Mouse (Mus musculus) retina, embryonic 14.5 days (tissue): Measurements from ENCODE around the gene Ms4a1.
"Not testable (repeated sequence)": the region's sequence is repeated elsewhere in the genome, so short reads cannot be mapped to it uniquely, and the experiment has no call there.

ENCODE experiments used
- DNase-seq: peaks from one replicate; pipeline ENCODE4 v3.0.0-alpha.2; 2015; ENCODE audit warnings: low spot score

The Ms4a1 gene

DNA sequence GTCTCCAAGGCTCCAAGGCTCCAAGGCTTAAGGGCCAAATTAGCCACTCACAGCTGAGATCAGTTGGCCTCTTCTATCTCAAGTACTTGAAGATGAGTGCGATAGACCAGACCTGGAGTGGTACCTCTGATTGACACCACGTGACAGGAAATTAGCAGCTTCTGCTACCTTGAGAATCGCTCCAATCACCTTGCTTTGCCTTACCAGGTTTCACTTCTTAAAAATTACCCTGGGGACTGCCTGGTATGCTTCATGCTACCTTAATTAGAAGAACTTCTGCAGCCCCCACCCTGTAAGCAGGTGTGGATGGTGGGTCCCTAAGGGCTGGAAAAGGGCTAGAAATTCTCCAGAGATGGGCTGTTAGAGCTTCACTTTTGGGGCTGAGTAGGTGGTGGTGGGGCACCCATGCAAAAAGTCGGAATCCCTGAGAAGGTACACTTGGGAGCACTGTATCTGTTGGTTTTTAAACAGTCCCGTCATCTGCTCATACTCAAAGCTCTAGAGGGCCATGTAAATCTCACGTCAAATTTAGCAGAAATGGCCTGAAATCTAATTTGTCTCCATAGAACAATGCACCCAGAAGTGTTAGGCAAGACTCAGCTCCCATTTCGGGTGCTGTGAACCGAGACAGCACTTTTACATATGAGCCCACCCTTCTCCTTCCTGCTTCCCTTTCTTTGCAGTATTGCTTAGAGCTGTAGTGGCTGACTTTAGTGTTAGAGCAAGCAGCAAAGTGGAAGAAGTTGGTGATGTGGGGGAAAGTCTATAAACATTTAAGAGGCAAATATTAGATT lies at the start of gene Ms4a1:
TSS of gene Ms4a1 (minus strand) at position 190 of the 794 bp plus-strand sequence.
- DNase-seq: no peak

DNA sequence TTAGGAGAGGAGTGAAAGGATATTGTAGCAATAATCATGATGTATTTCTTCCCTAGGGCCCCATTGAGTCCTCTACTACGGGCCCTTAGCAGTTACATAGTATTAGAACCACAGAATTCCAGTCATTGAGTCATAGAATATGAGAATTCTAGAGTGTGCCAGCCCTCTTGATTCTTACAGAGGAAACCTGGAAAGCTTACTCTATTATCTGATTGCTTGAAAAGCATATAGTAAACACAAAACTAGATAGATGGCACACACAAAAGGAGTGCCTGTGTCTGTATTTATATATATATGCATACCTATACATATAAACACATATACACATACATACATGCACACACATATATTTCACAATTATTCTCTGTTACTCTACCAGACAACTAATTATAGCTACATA lies 48.3 kb upstream of the Ms4a1 start, which contains the start of gene Ms4a14:
TSS of gene Ms4a14 (minus strand) at position 101 of the 400 bp plus-strand sequence.
- no peak for DNase-seq

DNA sequence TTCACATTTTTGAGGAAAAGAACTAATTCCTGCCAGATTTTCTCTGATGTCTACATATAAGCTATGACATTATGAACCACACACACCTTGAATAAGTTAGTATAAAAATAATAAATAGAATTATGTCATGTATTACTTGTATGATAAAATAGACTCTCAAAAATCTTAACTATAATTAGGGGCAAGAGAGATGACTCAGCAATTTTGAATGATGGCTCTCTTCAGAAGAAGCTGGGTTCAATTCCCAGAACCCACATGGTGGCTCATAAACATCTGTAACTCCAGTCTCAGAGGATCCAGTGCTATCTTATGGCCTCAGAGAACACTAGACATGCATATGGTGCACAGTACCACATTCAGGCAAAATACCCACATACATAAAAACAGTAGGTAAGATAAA lies 42.8 kb upstream of the Ms4a1 start:
- DNase-seq: no peak

DNA sequence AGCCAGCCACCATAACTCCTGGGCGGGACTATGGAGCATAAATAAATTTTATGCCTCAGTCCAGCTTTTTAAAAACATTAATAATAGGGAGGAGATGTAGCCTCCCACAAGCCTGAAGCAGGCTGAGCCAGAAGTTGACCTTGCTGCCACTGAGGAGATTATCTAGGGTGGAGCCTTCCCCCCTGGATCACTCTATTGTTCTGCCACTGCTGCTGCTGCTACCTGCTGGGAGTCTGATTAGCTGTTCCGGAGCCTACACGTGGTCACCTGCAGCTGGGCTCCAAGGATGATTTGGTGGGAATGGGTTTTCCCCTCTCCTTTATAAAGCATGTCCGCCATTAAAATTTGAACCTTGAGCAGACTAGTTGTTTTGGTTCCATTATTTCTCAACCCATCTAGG lies 33.5 kb upstream of the Ms4a1 start:
- DNase-seq: not testable (repeated sequence)

DNA sequence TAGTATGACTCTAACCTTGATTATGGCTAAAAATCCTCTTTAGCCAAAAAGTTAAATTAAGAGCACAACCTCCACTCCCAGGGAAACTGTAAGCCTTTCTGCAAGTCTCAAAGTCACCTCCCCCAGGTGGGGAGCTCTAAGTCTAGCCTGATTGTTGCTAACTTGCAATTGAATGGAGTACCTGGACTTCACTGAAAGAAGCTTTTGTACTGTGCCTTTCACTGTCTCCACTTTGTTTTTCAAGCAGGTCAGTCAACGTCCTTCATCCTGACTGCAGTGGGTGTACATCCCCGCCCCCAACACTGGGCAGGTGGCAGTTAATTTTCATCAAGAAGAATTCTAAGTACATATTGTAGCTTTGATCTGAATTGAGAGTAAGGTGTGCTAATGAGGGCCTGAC lies 32.9 kb upstream of the Ms4a1 start:
- DNase-seq: no peak

DNA sequence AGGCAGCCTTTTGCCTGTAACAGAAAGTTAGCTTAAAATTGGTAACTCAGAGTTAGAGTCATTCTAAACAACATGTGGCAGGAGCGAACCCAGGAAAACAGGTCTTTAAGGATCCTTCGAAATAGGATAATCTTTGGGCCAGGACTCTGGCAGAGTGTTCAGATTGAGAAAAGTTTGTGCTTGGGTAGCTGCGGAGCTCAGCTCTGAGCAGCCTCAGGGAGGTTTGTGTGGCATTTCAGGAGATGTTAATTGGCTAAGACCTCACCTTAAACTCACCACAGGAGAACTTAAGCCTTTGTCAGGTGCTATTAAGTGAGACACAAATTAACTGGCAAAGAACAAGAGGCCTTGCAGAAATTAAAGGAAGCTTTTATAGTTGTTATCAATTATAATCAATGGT lies 27.6 kb upstream of the Ms4a1 start:
- DNase-seq: peak; percentile 18

DNA sequence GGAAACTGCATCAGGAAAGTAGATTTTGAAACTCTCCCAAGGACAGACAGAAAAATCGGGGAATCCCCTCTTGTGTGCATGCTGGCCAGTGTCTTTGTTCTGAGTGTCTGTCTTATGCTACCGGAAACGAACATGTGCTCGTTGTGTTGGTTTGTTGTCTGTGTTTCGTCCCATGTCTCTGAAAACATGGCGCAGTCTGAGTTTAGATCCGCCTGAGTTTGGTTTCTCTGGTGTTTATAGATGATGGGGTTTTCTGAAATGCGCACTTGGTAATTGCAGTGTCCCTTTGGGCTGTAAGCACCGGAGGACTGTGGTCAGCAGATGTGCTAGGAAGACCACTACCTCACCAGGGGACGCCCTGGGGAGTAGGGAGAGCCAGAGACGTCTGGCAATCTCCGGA lies 26.9 kb upstream of the Ms4a1 start:
- DNase-seq: peak; percentile 56

DNA sequence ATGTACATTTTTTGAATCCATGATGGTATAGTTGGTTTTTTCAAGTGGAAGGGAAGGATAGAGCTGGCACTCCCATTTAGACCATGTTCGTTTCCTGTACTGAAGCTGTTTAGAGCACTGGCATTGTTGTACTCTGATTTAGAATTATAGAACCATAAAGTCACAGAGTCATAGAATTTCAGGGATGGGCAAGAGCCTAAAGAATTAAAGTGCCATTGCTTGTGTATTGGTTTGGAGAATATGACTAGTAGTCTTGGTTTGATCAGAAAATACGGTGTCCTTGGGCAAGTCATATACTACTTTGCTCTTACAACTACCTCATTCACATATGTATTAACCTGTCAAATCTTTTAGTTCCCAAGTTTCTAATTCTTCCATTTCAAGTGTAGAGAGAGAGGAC lies 17.7 kb upstream of the Ms4a1 start, which contains the start of gene Ms4a5:
TSS of gene Ms4a5 (minus strand) at position 101 of the 400 bp plus-strand sequence.
- no peak for DNase-seq

DNA sequence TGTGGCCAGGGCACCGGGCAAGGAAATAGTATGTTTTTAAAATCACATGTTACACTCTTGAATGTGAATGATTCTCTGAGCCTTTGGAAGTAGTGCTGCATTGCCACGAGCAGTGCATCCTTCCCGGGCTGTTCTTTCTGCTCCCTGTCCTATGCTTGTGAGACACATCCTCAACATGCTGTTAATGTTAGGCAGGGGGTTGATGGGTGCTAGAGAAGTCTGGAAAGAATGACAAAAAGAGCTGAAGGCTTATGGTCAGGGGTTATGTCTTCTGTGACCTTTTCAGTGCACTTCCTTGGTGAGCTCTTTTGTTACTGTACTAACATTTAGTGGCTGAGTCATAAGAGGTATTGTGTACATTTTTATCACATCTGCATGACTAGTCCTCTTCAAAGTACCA lies 14.2 kb upstream of the Ms4a1 start:
- DNase-seq: no peak

DNA sequence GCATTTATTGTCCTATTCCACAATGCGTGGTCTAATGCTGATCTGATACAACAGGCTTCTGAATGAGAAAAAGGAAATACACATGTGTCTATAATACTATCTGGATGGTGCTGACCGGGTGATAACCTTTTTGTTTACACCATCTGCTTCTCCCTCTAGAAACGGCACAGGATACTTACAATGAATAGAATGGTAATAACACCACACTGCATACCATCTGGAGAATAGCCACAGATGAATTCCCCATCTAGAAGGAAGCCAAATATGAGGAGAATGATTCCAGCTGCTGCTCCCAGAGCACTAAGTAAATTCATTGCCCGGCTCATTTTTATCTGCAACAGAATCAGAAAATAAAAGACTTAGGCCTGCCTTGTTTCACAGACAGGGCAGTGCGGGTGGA lies 10.4 kb upstream of the Ms4a1 start:
- no peak for DNase-seq

DNA sequence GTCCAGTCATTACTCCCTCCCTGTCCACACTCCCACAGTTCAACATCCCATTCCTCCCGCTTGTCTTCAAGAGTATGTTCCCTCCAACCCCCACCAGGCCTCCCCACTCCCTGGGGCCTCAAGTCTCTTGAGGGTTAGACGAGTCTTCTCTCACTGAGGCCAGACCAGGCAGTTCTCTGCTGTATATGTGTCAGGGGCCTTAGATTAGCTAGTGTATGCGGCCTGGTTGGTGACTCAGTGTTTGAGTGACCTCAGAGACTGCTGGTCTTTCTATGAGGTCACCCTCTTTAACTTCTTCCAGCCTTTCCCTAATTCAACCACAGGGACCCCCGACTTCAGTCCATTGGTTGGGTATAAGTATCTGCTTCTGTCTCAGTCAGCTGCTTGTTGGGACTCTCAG lies 915 bp upstream of the Ms4a1 start:
- DNase-seq: no peak

DNA sequence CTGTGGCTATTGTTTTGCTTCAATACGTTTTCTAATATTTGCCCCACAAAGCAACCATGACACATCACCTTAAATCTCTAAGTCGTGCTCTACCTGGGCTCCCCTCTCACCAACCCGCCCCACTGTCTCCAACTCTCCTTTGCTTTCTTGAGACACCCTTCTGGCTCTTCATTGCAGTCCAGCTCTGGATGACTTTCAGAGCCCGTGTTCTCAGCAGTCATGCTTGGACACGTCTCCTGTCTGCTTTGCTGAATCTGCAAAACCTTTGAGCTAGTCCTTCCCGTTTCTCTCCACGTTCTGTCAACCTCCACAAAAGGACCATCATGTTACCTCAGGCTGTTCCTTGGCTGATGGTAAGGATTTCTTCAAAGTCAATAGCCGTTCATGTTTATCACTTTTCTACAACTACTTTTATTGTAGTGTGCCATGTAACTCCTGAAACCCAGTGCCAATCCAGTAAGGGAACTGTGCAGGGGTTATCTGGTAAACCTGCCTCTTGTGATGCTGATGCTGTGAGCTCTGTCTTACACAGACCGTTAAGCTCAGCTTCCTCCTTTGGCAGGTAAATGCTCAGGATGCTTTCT lies 1.3 kb downstream of the Ms4a1 start:
- DNase-seq: no peak

DNA sequence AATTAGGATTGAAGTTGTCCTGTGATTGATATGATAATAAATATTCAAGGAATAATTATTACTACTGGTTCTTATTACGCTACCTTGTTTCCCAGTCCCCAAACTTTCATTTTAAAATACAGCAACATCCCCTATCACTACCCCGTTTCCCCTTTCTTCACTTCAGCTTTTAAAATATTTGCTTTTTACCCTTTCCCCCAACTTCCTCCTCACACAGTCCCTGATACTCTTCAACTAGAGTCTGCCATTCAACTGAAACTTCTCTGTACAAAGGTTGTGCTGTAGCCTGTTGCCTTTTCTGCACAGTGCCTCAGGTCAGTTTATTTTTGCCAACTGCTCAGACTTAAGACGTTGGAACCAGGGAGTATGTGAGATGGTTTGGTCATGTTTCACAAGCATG lies 2.5 kb downstream of the Ms4a1 start:
- DNase-seq: no peak

DNA sequence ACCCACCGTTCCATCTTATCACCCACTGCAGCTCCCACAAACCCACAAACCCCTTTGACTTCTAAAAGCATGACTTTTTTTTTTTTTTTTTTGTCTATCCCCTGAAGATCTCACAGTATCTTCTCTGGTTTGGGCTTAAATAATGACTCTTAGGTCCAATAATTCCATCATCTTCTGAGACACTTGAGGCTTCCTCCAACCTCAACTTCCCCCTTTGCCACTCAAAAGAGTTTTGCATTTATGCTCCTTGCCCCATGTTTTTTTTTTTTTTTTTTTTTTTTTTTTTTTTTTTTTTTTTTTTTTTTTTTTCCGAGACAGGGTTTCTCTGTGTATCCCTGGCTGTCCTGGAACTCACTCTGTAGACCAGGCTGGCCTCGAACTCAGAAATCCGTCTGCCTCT lies 3.1 kb downstream of the Ms4a1 start:
- DNase-seq: not testable (repeated sequence)

DNA sequence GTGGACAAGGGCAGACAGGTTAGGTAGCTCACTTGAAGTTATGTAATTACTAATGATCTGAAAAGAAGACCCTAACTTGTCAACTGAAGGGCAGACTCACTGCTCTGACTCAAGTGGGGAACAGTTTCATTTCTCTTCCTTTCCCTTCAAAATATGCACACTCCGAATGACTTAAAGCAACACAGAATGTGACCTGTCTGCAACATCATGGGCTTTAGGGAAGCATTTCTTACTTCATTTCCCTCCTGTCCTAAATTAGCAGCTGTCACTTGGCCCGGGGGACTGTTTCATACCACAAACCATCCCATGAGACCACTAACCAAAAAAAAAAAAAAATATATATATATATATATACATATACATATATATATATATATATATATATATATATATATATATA lies 4.5 kb downstream of the Ms4a1 start:
- DNase-seq: no peak

DNA sequence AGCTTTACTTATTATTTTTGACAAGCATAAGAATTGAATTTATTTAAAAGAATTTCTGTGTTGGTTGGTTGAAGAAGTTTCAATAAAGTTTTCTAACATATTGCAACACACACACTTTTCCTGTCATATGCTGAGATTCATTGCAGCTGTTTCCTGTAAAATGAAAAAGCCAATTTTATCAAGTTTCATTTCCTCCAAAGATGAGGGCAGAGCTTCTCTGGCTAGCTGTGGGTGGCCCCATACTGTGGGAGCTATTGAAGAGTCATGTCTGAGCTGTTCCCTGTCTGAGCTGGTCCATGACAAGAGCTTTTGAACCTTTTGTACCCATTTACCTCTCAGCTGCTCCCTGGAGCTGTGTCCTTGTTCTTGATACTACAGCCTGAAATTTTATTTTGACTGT lies 21.8 kb downstream of the Ms4a1 start:
- DNase-seq: no peak

DNA sequence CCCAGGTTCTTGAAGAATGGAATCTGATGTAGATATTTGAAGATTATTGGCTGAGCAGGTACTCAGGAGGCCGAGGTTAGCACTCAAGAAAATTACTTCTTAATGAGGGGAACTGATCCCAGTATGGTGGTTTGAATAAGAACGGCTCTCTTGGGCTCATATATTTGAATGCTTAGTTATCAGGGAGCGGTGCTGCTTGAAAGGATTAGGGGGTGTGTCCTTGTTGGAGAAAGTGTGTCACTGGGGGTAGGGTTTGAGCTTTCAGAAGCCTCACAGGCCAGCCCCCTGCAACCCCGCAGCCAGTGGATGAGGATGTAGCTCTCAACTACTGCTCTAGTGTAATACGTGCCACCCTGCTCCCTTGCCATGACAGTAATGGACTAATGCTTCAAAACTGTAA lies 23.5 kb downstream of the Ms4a1 start:
- no peak for DNase-seq

DNA sequence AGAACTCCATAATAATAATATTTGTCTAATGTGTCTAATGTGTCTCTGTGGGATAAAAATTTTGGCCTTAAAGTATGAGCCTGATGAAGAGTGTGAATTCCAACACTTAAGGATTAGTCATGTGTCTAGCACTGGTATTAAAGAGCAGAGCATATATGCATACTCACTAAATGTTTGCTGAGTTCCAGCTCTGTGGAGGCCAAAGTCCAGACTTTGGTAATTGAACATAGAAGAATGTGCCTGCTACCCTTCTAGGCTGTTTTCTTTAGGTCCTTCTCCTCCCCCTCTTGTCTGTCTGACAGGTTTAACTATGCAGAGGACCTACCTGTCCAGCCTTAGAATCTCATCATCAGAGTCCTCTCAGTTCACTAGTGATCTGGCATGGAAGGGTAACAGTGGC lies 30.2 kb downstream of the Ms4a1 start:
- no peak for DNase-seq

DNA sequence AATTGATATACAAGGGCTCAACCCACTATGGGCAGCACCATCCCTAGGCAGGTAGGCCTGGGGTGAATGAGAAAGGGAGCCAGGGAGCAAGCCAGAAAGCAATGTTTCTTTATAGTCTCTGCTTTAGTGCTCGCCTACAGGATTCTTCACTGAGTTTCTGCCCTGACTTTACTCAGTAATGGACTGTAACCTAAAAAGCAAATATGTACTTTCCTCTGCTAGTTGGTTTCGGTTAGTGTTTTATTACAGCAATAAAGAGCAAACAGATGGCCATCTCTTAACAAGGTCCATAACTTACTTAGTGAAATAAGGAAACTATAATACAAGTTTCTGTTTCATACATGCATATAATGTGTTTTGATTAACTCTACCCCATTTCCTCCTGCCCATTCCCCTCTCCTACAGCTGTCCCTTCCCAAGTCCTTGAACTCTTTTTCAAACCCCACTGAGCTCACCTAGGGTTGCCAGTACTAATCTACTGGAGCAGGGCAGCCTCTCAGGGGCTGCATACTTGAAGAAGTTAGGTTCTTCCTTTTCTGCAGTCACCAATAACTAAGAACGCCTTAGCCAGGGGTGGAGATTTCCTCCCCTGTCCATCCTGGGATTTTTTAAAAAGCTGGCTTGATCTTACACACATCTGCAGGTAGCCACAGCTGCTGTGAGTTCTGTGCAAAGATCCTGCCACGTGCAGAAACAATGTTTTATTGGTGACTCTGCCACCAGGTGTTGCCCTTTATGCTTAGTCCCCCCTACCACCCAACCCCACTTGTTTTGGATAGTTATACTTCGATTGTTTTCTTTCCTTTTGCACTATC lies 30.9 kb downstream of the Ms4a1 start:
- no peak for DNase-seq

DNA sequence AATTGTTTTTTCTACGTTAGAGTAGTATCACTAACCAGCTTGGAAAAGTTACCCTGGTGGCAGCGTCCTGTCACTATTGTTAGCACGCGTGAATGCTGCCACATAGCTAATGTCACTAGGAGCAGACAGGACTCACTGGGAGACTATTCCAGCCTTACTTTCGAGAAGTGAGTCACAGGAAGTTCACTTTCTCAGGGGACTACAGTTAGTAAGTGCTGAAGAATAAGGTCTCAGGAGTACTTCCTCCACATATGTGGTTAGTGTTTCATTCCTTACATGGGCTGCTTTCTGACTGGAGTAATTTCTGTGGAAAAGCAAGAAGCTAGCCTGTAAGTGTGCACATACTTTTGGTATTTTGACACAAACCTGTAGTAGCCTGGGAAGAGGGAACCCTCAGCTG lies 31.8 kb downstream of the Ms4a1 start:
- peak; percentile 27 for DNase-seq

DNA sequence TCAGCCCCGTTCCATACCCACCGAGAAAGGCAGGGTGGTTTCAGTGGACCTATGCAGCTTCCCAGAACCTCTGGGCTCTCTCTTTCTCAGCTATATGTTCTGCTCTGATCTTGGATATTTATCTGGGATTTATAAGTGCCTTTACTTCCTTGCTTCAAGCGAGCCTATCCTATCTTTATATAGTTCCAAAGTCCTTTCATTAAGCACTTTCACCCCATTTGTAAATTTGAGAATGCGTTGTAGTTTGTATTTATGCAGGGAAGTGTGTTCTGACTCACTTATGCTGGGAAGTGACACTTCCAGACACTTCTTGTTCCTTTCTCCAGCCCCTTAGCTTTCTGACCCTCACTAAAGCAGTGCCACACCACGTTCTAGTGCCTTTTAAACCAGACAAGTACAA lies 33.7 kb downstream of the Ms4a1 start, which contains the start of gene Ms4a12:
TSS of gene Ms4a12 (minus strand) at position 101 of the 400 bp plus-strand sequence.
- DNase-seq: no peak
